Mouse (Mus musculus) C2C12 (cell line): ENCODE data around the gene Rerg.

Source experiments
- CEBPB ChIP-seq: IDR thresholded peaks from one replicate; pipeline ENCODE4 v1.6.1; 2011; ENCODE audit warnings: low read depth, mild to moderate bottlenecking, control low read depth, moderate library complexity
- USF1 ChIP-seq: IDR thresholded peaks from one replicate; pipeline ENCODE4 v1.6.1; 2011; ENCODE audit warnings: low read depth, mild to moderate bottlenecking, control low read depth, moderate library complexity

GRCm38 (mm10) chr6:137143818-137144525, 26.3 kb downstream of the Rerg start:
- no peak for TF ChIP-seq USF1
- no peak for TF ChIP-seq CEBPB
